Mouse (Mus musculus): ENCODE measurements around the gene Zfp82. TPM values are rescaled to one million over a fixed set of nuclear protein-coding genes. Genes with fewer than 3 reads are reported as not detected.
A peak's percentile ranks its signal among the peaks of the same experiment; 100 is the strongest.

Gene Zfp82
- total RNA-seq, 2 experiments from 2014 or later, result 5.0 to 5.1 TPM

DNA sequence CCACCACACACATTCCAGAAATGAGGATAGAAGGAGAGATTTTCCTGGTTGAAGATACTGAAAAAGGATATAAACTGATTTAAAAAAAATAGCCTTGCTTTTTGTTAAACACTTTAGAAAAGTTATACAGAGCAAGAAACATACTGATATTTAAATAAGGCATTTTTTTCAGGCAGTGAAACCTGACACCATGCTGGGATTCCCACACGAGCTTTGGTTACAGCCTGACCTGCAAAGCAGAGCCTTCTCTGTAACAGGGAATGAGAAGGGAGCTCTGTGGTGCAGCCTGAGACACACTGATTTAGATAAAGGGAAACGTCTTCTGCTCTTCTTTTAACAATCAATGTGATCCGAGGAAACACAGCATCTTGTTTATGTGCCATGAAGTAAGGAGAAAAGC lies 19.1 kb downstream of the Zfp82 start:
- no peak for DNase-seq (ENCODE audit: low spot score in 2 of 2)
- intact Hi-C loops (cut with DNase I), result no loop called here

DNA sequence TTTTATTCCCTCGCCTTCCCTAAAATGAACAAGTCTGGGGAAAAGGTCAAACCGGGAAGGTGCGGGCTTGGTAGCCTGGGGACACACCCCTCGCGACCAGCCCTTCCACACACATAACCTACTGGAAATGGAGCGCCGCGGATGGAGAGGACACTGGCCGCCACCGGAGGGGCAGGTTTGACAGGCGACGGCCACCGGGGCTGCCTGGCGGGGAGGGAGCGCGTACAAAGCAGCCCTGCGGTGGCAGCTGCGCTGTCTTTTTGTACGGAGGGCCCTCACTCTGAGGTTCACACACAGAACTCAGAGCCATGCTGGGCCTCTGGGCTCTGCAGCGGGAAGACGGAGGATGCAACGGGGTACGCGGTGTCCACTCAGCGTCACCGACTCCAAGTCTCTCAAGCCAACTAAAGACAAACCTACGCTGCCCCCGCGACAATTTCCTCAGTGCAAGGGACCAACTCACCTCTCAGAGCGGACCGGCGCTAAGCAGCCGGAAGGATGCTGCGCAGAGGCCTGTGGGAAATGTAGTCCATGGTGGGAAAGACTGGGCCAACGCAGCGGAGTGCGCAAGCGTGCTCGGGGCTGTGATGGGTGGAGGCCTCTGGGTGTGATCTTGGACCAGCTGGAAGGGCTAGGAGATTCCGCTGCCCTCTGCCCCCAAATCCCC lies 21.7 kb downstream of the Zfp82 start, which contains the start of gene Zfp14:
TSS of gene Zfp14 (minus strand) at position 499 of the 667 bp plus-strand sequence.
- peak; percentile 90 to 97 for DNase-seq (ENCODE audit: low spot score in 2 of 2)
- intact Hi-C loops (cut with DNase I), result loop anchor here (2.0 kb wide), 1 partner anchor 40 kb away; the partner anchor contains the start of genes Gm26920 and Zfp566

DNA sequence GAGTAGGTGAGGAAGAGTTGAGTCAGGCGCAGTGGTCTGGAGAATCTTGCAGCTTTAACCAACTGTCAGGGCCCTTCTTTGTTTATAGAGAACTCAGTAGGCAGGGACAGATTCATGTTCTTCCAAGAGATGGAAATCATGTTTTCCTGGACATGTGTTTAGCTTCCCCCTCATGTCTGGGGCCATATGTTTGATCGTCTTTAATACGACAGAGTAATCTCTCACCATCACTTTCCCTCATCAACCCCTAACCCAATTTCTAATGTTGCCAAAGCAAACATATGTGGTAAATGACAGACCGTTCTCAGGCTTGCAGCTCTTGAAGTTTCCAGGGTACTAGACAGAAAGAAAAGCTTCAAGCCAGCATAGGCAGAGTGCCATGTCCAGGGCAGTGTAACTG lies 24.6 kb downstream of the Zfp82 start:
- no peak for DNase-seq (ENCODE audit: low spot score in 2 of 2)
- intact Hi-C loops (cut with DNase I), result no loop called here

DNA sequence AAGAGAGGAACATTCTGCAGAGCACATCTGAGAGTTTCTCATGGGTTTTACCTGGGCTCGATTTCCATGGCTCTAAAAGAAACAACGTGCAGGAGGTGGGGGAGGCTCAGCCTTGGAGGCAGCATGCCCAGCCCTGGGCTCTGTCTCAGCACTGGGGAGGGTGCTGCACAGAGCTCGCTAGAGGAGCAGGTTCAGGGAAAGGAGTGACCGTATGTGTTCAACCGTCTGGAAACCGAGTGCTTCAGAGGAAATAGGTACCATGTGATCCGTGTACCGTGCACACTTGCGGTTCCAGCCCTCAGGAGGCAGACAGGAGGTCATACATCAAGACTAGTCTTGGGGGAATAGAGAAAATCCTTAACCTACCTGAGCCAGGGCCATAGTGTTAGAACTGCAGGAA lies 28.3 kb downstream of the Zfp82 start:
- DNase-seq (ENCODE audit: low spot score in 2 of 2), result no peak
- intact Hi-C loops (cut with DNase I), result no loop called here

DNA sequence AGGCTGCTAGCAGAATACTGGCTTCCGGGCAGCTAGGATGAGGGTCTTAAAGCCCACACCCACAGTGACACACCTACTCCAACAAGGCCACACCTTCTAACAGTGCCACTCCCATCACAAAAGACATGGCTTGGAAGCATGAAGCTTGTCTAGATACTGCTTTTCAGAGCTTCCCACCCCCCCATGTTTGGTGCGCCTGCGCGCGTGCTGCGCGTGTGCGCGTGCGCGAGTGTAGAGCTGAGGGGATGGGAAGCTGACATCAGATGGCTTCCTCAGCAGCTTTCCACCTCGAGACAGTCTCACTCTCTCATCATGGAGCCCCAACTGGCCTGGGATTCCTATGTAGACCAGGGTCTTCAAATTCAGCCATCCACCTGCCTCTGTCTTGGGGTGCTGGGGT lies 38.4 kb downstream of the Zfp82 start:
- no peak for DNase-seq (ENCODE audit: low spot score in 2 of 2)
- intact Hi-C loops (cut with DNase I), result no loop called here

DNA sequence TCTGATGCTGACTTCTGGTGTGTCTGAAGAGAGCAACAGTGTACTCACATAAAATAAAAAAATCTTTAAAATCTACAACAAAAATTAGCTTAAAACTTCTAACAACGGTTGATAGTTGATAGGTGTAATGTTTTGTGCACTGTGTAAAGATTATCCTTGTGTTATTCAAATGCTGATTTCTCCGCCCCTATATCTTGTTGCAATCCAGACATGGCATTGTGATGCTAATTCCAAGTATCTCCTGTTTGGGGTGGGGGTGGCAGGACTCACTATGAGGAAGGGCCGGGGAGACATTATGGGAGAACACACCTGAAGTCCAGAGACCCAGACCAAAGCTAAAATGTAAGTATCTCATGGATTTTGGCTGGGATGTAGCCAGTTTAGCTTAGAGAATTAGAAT lies 41.3 kb downstream of the Zfp82 start:
- intact Hi-C loops (cut with DNase I), result no loop called here
- DNase-seq (ENCODE audit: low spot score in 2 of 2), result no peak

DNA sequence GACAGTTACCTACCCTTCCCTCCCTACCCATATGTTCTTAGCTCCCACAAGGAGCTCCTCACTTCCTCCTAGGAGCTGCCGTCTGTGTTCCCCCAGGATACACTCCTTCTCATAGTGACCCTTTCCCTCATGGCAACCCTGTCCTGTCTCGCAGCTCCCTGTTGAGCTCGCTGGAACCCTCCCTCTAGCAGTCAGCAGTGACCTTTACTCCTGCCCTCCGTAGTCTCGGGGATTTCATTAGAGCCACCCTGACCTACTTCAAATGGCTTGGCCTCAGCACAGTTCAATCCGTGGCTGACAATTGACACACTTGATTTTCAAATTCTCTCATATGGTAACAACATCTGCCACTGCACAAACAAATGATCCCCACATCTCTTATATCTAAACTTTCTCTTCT lies 42.0 kb downstream of the Zfp82 start:
- intact Hi-C loops (cut with DNase I), result no loop called here
- no peak for DNase-seq (ENCODE audit: low spot score in 2 of 2)

DNA sequence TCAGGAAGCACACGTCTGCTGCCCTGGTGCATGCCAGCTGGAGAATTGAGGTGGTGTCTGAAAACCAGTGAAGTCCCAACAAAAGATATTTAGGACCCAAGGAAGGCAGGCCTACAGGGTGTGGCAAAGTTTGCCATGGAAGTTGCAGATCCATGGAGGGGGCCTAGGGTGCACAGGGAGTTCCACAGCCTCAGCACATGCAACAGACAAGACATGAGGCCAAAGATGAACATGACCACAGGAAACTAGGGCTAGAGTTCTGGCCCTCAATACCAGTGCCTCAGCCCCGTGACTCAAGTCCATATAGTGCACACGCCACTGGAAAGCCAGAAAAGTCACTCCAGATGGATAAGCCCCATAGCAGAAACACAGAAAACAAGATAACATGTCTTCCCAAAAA lies 44.1 kb downstream of the Zfp82 start:
- no peak for DNase-seq (ENCODE audit: low spot score in 2 of 2)
- intact Hi-C loops (cut with DNase I), result no loop called here

DNA sequence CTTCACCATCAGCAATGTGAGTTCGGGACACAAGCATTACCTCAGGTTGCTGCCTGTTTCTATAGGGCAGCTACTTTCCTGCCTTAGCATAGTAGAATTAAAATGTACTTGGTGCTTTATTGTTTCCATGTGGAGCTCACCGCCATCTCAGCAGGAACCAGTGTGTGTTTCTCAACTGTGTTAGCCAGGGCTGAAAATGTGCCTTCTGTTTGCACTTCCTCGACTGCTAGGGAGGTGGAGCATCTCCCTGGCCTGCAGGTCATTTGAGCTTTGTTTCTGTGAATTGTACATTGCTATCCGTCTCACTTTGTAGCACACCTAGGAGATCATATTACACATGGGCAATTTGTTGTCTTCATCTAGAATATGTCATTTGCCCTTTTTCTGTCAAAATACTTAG lies 45.4 kb downstream of the Zfp82 start:
- intact Hi-C loops (cut with DNase I), result no loop called here

DNA sequence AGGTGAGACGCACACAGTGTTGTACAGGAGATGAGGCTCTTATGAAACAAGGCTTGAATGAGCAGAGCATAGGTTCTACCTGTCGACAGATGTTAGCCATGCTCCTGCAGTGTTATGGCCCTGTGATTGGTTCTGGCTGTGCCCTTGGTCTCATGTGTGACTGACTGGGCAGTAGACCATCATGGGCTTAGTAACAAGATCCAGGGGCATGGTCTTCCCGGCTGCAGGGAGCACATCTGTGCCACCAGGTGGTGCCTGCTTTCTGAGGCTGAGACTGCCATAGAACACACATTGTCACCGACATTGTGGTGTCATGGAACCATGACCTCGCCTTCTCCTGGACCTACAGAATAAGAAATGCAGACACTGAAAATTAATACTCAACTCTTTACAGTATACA lies 47.3 kb downstream of the Zfp82 start:
- intact Hi-C loops (cut with DNase I), result no loop called here
- DNase-seq (ENCODE audit: low spot score in 2 of 2), result no peak

More for the DNA sequence above, 45.4 kb downstream of the Zfp82 start:
- DNase-seq (ENCODE audit: low spot score in 2 of 2), result no peak

DNA sequence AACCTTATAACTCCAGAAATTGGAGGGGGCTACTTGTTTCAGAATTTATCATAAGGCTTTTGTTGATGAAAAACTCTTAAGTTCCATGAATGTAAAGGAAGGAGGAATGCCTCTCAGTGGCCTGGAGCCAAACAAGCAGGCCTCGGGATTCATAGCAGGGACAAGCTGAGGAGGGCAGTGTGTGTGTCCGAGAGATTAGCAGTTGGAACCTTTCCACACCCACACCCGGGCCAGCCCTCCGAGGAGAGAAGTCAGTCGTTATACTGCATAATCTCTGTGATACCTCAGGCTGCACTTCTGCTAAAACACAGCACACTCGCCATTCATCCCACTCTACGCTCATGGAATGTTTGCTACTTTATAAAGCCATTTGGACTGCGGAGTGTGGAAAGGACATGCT lies 48.9 kb downstream of the Zfp82 start:
- DNase-seq (ENCODE audit: low spot score in 2 of 2), result no peak
- intact Hi-C loops (cut with DNase I), result no loop called here

DNA sequence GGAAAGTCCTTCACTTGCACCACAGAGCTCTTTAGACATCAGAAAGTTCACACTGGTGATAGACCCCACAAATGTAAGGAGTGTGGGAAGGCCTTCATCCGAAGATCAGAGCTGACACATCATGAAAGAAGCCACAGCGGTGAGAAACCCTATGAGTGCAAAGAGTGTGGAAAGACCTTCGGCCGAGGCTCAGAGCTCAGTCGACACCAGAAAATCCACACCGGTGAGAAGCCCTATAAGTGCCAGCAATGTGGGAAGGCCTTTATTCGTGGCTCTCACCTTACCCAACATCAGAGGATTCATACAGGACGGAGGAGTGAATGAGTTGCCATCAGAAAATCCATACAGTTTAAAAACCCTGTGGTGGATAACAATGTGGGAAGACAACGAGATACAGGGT lies 49.4 kb downstream of the Zfp82 start:
- no peak for DNase-seq (ENCODE audit: low spot score in 2 of 2)
- intact Hi-C loops (cut with DNase I), result no loop called here

DNA sequence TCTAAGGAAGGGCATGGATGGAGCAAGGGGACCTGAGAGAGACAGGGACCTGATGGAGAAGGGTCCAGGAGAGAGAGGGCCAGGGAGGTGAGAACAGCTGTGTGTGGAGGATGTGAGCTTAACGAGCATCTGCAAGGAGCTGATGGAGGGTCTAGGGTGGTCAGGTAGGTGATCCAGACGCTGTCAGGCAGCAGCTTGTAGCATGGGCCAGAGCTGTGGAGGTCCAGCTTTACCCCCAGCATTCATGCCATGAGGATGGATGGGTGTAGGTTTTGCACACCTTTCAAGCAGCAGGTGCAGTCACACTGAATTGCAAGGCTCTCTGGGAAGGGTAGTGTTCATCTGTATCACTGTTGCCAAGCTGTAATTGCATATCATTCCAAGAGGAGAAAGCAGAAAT lies 53.2 kb downstream of the Zfp82 start:
- no peak for DNase-seq (ENCODE audit: low spot score in 2 of 2)
- intact Hi-C loops (cut with DNase I), result loop anchor here (10.0 kb wide), 1 partner anchor 185 kb away; no protein-coding TSS in a partner anchor

DNA sequence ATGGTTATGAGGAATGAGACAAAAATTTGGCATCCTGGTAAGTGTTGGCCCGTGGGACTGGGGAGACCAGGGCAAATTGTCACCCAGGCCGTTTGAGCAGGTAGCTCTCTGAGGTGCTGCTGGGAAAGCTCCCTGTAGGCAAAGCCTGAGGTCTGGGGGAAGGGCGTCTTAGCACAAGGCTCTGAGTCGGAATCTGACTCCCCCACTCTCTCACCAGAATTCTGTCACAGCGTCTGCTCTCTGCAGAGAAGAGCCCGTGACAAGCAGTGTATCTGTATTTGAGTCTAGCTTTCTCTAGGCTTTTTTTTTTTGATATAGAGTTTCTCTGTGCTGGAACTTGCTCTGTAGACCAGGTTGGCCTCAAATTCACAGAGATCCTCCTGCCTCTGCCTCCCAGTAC lies 55.5 kb downstream of the Zfp82 start:
- peak in 1 of 2 experiments; percentile 33 for DNase-seq (ENCODE audit: low spot score in 2 of 2)
- intact Hi-C loops (cut with DNase I), result loop anchor here (10.0 kb wide), 1 partner anchor 188 kb away; no protein-coding TSS in a partner anchor

DNA sequence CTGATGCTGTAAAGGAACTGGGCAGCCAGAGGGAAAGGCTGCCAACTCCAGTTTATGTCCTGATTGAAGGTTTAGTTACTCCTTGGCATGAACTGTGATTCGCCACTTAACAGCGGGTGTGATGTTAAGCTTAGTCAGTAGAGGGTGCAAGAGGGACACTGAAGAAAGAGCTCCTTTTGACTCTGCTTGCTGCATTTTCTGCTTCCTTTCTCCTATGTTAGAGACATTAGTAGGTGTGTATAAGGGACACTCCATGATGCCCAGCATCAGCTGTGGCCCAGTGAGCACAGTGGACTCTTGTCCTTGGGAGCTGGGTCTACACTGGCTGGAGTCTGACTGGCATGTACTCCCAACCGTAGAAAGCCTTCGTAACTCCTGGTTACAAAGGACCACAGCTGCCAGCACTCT lies 59.7 kb downstream of the Zfp82 start:
- intact Hi-C loops (cut with DNase I), result loop anchor here (5.0 to 10.0 kb wide), 2 partner anchors 79 to 192 kb away; partner anchors contain the start of genes Gm26920, Zfp260 and Zfp566
- peak; percentile 58 to 80 for DNase-seq (ENCODE audit: low spot score in 2 of 2)

DNA sequence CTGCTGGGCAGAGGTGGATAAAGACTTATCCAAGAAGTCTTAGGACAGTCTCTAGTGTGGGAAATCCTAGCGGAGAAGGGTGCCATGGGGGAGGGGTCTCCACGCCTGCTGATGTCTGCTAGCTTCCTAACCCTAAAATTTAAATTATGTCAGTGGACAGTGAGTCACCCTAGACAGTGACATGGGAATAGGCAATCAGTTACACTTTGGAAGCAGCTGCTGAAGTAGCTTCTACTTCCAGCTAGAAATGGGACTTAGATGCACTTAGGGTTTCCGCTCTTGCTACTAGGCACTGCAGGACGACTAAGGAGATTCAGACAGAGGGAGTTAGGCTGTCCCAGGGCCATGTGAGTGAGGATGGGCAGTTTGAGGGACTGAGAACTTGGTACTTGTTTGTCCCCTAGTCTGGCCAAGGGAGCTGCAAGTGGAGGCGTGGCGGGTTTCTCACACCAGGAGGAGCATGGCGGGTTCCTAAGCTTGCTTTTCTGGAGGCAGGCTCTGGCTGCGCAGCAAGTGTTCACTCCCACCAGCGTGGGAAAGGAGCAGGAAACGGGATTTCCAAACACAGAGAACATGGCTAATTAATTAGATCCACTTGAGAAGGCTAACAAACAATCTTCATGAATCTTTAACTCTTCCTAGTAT lies 62.0 kb downstream of the Zfp82 start:
- intact Hi-C loops (cut with DNase I), result loop anchor here (5.0 to 10.0 kb wide), 2 partner anchors 82 to 194 kb away; partner anchors contain the start of genes Gm26920, Zfp260 and Zfp566
- peak in 1 of 2 experiments; percentile 68 for DNase-seq (ENCODE audit: low spot score in 2 of 2)

DNA sequence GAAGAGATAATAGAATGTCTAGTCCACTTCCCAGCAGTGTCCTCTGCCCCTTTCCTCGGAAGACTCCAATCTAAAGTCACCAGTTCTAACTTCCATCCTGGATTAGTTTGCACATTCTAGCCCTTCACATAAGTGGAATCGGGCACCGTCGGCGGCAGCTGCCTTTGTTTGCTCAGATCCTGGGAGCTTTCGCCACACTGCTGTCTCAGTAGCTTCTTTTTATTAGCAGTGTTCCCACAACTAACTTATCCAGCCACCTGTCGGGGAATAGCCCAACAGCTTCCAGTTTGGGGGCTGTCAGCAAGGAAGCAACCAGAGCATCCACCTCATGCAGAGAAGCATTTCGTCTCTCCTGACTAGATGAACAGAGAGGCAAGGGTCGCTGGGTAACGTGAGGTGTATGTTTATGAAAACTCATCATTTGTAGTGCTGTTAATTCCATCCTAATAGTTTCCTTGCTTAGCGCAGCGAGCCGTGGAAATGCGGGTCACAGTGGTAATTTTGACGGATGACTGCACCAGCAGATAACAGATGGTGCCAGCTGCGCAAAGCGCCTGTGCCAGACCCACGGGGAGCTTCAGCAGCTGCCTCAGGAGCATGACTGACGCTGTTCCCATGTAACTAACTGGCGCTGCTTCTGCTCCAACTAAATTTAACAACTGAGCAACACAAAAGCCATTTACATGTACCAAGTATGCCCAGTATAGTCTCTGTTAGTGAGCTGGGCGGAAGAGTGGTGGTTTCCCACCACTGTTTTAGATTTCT lies 63.2 kb downstream of the Zfp82 start:
- intact Hi-C loops (cut with DNase I), result loop anchor here (5.0 to 10.0 kb wide), 2 partner anchors 83 to 195 kb away; partner anchors contain the start of genes Gm26920, Zfp260 and Zfp566

DNA sequence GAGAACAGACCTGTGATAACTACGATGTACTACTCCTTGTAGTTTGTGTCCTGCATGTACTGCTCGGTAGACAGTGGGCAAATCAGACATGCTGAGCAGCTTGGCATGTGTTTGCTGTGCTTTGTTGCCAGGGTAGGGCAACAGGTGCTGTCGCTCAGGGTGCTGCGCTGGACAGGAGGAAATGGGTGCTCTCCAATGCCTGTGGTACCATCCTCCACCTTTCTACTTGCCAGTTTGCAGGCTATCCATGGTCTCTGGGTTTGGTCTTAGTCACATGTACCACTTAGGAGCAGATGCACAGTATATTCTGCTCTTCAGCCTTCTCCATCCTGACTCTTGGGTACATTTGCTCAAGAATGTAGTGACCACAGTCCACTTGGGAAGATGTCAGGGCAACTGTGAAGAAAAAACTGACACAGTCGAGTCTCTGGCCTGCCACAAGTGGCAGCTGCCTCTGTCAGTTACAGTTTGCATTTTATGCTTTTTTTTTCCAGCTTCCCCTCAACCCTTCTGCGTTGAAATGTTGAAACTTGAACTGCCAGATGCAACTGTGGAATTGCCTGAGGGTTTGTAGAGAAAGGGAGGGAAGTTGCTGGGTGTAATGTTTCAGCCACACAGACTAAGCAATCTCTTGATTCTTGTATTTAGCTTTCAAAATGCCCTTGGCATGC lies 64.5 kb downstream of the Zfp82 start:
- intact Hi-C loops (cut with DNase I), result no loop called here
- DNase-seq (ENCODE audit: low spot score in 2 of 2), result no peak

More for the DNA sequence above, 63.2 kb downstream of the Zfp82 start:
- peak; percentile 63 to 89 for DNase-seq (ENCODE audit: low spot score in 2 of 2)

DNA sequence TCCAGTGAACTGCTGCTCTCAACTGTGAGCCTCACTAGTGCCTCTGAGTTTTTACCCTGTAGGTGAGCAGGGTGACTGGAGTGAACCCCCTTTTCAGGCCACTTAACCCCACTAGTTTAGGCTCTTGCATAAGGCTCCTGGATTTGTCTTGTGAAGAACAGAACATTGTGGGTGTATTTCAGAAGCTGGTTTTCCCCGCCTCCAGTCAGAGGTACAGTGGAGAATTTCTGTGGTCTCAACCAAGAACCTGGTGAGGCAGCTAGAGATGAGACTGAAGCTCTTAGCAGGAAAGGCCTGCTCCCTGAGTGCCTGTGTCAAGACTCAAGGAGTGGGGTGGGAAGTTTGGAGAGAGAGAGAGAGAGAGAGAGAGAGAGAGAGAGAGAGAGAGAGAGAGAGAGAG lies 65.1 kb downstream of the Zfp82 start:
- DNase-seq (ENCODE audit: low spot score in 2 of 2), result peak in 1 of 2 experiments; percentile 69
- intact Hi-C loops (cut with DNase I), result no loop called here
